Mouse (Mus musculus) kidney, postnatal 0 days (tissue): Measurements from ENCODE around the gene Hspbp1. TPM values are rescaled to one million over a fixed set of nuclear protein-coding genes. Genes with fewer than 3 reads are reported as not detected.

Experiments used
- ATAC-seq: fragments of 200-750 bp; cut with Nextera tagmentation; replicated peaks from 2 replicates; pipeline ENCODE4 v1.8.0; 2017; ENCODE audit warnings: low read depth, moderate number of reproducible peaks, moderate TSS enrichment, moderate library complexity; ENCODE audit not compliant: low FRiP score
- DNase-seq: peaks from one replicate; pipeline ENCODE4 v3.0.0-alpha.2; 2016; ENCODE audit warnings: low spot score
- H3K27ac ChIP-seq: fragments of 300-500 bp; sonication (generic); 2 replicates; pipeline ENCODE4 v1.5.1; 2014; ENCODE audit warnings: mild to moderate bottlenecking
- H3K27me3 ChIP-seq: fragments of 300-500 bp; sonication (generic); 2 replicates; pipeline ENCODE4 v1.6.1; 2014; ENCODE audit warnings: low read length, mixed read lengths; ENCODE audit not compliant: insufficient read depth
- H3K36me3 ChIP-seq: fragments of 300-500 bp; sonication (generic); 2 replicates; pipeline ENCODE4 v1.6.1; 2014; ENCODE audit warnings: low read length, mixed read lengths; ENCODE audit not compliant: insufficient read depth
- H3K4me1 ChIP-seq: fragments of 300-500 bp; sonication (generic); replicated peaks from 2 replicates; pipeline ENCODE4 v1.6.1; 2014; ENCODE audit warnings: antibody characterized with exemption, low read length, mixed read lengths; ENCODE audit not compliant: insufficient read depth
- H3K4me2 ChIP-seq: fragments of 300-500 bp; sonication (generic); 2 replicates; pipeline ENCODE4 v1.6.1; 2014; ENCODE audit warnings: mild to moderate bottlenecking, low read length, moderate library complexity, mixed read lengths
- H3K4me3 ChIP-seq: fragments of 300-500 bp; sonication (generic); replicated peaks from 2 replicates; pipeline ENCODE4 v1.5.1; 2014; ENCODE audit warnings: low read depth, low read length
- H3K9ac ChIP-seq: fragments of 300-500 bp; sonication (generic); 2 replicates; pipeline ENCODE4 v1.6.1; 2014; ENCODE audit warnings: low read depth, low read length
- H3K9me3 ChIP-seq: fragments of 300-500 bp; sonication (generic); replicated peaks from 2 replicates; pipeline ENCODE4 v1.6.1; 2016; ENCODE audit warnings: low read length, inconsistent platforms, mixed read lengths
- CTCF ChIP-seq: IDR thresholded peaks from 2 replicates; pipeline ENCODE4 v1.5.1; 2016; ENCODE audit warnings: antibody characterized with exemption, low read depth, mild to moderate bottlenecking, moderate library complexity
- WGBS: fragments of 180-500 bp; shearing (Covaris S2); extraction: QIAGEN DNeasy Blood & Tissue Kit; methylation state at CpG from one replicate; pipeline ENCODE4 v1.1.7; 2014; 5-methylcytosine and 5-hydroxymethylcytosine counted together
- polyA plus RNA-seq: library from polyadenylated mRNA; unstranded; fragments of >200 nt; fragmentation: Nextera tagmentation; extraction: Ambion mirVana; gene quantifications from 2 replicates; pipeline ENCODE4 v1.2.1, GENCODE M21; 2015

Gene Hspbp1
- polyA plus RNA-seq, 1 experiment from 2014 or later: 99.7 TPM

DNA sequence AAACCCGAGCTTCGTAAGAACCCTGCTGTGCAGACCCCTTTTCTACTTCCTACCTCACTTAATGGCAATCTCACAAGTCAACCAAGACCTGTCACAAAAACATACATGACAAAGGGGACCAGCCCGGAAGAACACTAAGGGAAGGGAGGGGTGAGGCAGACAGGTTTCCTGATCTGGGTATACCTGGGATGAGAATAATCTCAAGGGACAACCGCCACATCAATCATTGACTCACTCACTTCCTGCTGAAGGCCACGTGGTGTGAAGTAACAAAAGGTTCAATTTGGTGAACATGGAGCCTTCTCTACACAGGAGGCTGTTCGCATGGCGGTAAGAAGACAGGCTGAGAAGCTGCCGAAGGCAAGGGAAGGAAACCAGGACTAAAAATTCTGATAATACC lies 33.3 kb downstream of the Hspbp1 start:
- TF ChIP-seq CTCF: no peak
- H3K36me3 ChIP-seq: peaks cover 5% of the 10 kb centered on the region; the same call in 1 of the 2 replicates
- no peak for DNase-seq
- H3K27ac ChIP-seq: no peak overlapping the region
- H3K9me3 ChIP-seq: no peaks in the 10 kb centered on the region
- no peak overlapping the region for H3K4me2 ChIP-seq
- peaks cover 14% of the 10 kb centered on the region; the same call in 1 of the 2 replicates for H3K4me1 ChIP-seq
- ATAC-seq: no peak
- H3K4me3 ChIP-seq: no peak overlapping the region
- no peaks in the 10 kb centered on the region for H3K27me3 ChIP-seq
- WGBS: 69% methylated on average over 8 of the region's 8 CpGs
- no peak overlapping the region for H3K9ac ChIP-seq

DNA sequence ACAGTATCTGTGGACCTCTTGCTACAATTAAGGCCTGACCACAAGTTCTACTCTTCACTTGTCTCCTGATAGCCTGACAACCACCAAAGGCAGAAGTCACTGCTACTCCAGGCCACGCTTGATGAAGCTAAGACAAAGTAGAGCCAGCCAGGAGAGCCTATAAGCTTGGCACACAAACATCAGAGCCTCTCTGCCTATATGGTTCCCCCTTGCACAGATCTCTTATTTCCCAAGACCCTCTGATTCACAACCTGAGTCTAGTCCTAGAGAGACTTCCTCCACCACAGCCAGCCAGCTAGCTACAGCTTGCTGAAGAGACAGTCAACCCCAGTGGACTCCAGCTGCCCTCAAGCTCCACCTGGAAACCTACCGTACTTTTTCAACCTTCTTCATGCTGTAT lies 36.9 kb downstream of the Hspbp1 start:
- no peak for TF ChIP-seq CTCF
- Histone ChIP-seq H3K4me1 (no peaks in the 10 kb centered on the region), H3K9me3 (no peaks in the 10 kb centered on the region), H3K4me2 (no peak overlapping the region), H3K36me3 (peaks cover 24% of the 10 kb centered on the region), H3K27ac (no peak overlapping the region), H3K9ac (no peak overlapping the region), H3K4me3 (no peak overlapping the region), H3K27me3 (no peaks in the 10 kb centered on the region)
- DNase-seq (no peak), ATAC-seq (no peak)
- 89% methylated on average over 2 of the region's 2 CpGs for WGBS

DNA sequence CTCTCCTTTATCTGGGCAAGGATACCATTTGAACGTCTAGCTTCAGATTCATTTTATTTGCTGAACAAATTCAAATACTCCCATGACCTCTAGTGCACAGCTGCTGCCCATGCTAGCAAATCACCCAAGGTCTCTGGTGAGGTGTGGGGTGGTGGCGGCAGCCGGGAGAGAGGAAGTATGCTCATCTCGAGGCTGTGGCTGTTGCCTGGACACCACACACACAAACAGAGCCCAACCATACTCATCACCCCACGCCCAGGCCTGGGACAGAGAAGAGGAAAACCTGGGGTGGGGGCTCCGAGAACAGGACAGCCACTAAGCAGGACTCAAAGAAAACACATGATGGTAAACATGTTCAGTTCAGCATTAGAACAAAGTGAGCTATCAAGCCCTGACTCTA lies 37.6 kb downstream of the Hspbp1 start:
- Histone ChIP-seq H3K36me3 (peaks cover 30% of the 10 kb centered on the region), H3K27me3 (no peaks in the 10 kb centered on the region), H3K27ac (no peak overlapping the region), H3K9me3 (no peaks in the 10 kb centered on the region), H3K4me2 (no peak overlapping the region), H3K9ac (no peak overlapping the region), H3K4me1 (no peaks in the 10 kb centered on the region), H3K4me3 (no peak overlapping the region)
- no peak for TF ChIP-seq CTCF
- 48% methylated on average over 6 of the region's 6 CpGs for WGBS
- no peak for ATAC-seq
- no peak for DNase-seq

DNA sequence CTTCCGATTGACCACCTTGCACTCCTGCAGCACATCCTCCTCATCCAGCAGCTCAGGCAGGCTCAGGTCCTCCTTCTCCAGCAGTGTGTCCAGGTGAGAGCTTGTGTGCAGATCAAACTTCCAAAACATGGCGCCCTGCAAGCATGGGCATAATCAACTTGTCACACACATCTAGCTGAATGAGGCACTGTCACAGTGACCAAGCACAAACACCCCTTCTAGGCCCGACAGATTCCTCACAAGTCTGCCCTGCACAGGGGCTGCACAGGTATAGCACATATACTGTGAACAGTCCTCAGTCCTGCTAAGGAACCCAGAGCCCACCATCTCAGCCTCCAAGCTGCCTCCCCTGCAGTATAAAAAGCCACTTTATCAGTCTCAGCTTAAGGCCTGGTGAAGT lies 38.1 kb downstream of the Hspbp1 start:
- WGBS: 80% methylated on average over 3 of the region's 3 CpGs
- TF ChIP-seq CTCF: no peak

DNA sequence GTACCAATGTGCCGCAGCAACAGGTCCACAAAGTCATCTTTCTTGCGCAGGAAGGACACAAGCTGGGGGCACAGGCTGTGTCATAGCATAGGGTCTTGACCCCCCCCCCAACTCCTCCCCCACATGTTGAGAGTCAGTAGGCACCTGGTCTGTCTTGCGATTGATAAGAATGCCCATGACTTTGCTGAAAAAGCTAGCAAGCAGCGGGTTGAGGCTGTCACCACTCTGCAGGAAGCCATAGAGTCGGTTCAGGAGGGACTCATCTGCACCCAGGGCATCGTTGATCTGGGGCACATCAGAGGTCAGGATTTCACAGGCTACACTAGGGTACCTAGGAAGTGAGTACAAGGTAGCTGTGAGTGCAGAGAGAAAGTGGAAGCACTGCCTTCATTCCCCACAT lies 41.6 kb downstream of the Hspbp1 start:
- H3K4me2 ChIP-seq: no peak overlapping the region
- TF ChIP-seq CTCF: no peak
- H3K4me1 ChIP-seq: no peaks in the 10 kb centered on the region
- no peaks in the 10 kb centered on the region for H3K9me3 ChIP-seq
- no peak overlapping the region for H3K9ac ChIP-seq
- H3K36me3 ChIP-seq: peaks cover 64% of the 10 kb centered on the region
- ATAC-seq (no peak), DNase-seq (no peak)
- no peak overlapping the region for H3K4me3 ChIP-seq
- 85% methylated on average over 6 of the region's 6 CpGs for WGBS
- no peaks in the 10 kb centered on the region for H3K27me3 ChIP-seq
- H3K27ac ChIP-seq: no peak overlapping the region

More for the DNA sequence above, 38.1 kb downstream of the Hspbp1 start:
- no peaks in the 10 kb centered on the region for H3K27me3 ChIP-seq
- H3K9ac ChIP-seq: no peak overlapping the region
- peaks cover 34% of the 10 kb centered on the region for H3K36me3 ChIP-seq
- no peaks in the 10 kb centered on the region for H3K9me3 ChIP-seq
- DNase-seq (no peak), ATAC-seq (no peak)
- H3K4me2 ChIP-seq: no peak overlapping the region
- no peak overlapping the region for H3K27ac ChIP-seq
- no peak overlapping the region for H3K4me3 ChIP-seq
- H3K4me1 ChIP-seq: no peaks in the 10 kb centered on the region

DNA sequence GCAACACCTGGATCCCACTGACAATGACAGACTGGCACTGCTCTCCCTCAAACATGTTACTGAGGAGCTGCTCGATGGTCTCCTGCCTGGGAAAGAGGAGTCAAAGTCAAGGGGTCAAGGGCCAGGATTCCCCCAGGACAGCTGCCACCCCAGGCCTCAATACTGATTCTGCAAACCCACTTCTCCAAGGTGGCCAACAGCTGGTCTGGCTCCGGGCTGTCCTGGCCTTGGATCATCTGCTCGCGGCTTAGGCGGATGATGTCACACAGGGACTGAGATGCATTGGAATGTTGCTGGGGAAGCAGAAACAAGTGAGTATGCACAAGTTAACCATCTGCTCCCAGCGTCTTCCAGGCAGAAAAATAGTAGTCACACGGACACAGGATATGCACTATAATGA lies 42.9 kb downstream of the Hspbp1 start:
- 80% methylated on average over 7 of the region's 7 CpGs for WGBS
- ATAC-seq: no peak
- Histone ChIP-seq H3K27ac (no peak overlapping the region), H3K4me1 (no peaks in the 10 kb centered on the region), H3K36me3 (peaks cover 66% of the 10 kb centered on the region), H3K27me3 (no peaks in the 10 kb centered on the region), H3K4me2 (no peak overlapping the region), H3K9me3 (no peaks in the 10 kb centered on the region), H3K9ac (no peak overlapping the region), H3K4me3 (no peak overlapping the region)
- DNase-seq: no peak
- TF ChIP-seq CTCF: no peak

DNA sequence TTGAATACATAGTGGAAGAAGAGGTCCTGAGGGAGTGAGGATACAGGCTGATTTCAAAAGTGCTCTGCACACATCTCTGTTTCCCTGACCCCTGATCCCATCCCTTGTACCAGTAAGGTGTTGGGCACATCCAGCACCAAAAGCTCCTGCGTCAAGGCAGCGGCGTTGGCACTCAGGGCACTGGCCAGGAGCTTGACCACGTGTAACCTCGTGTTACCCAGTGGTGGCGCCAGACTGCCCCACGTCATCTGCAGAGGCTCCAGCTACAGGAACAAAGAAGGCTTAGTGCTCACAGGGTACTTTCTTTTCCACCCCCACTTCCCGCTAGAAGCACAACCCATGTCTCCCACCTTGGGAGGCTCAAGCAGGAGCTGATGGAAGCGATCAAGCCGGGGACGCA lies 43.7 kb downstream of the Hspbp1 start:
- H3K27me3 ChIP-seq: no peaks in the 10 kb centered on the region
- no peak overlapping the region for H3K9ac ChIP-seq
- H3K36me3 ChIP-seq: peaks cover 66% of the 10 kb centered on the region
- H3K4me2 ChIP-seq: no peak overlapping the region
- no peak for DNase-seq
- ATAC-seq: no peak
- H3K9me3 ChIP-seq: no peaks in the 10 kb centered on the region
- peak; percentile 21; the same call in 1 of the 2 replicates for TF ChIP-seq CTCF
- no peak overlapping the region for H3K4me3 ChIP-seq
- H3K27ac ChIP-seq: no peak overlapping the region
- no peaks in the 10 kb centered on the region for H3K4me1 ChIP-seq
- 85% methylated on average over 11 of the region's 11 CpGs for WGBS
